Mouse (Mus musculus): ENCODE results near the gene Pard3.
A peak's percentile ranks its signal among the peaks of the same experiment; 100 is the strongest.

Pard3 gene

GRCm38 (mm10) chr8:127338183-127338582 lies 274.5 kb downstream of the Pard3 start:
- no peak for DNase-seq (ENCODE audit: low spot score in 2 of 2)

- DNase-seq (ENCODE audit: low spot score in 2 of 2): no peak
Measured at GRCm38 (mm10) chr8:127341046-127341445, 277.4 kb downstream of the Pard3 start.

- no peak for DNase-seq (ENCODE audit: low spot score in 2 of 2)
Measured at GRCm38 (mm10) chr8:127343115-127343514, 279.4 kb downstream of the Pard3 start.

- DNase-seq (ENCODE audit: low spot score in 2 of 2): no peak
Measured at GRCm38 (mm10) chr8:127344421-127344820, 280.7 kb downstream of the Pard3 start.

DNA sequence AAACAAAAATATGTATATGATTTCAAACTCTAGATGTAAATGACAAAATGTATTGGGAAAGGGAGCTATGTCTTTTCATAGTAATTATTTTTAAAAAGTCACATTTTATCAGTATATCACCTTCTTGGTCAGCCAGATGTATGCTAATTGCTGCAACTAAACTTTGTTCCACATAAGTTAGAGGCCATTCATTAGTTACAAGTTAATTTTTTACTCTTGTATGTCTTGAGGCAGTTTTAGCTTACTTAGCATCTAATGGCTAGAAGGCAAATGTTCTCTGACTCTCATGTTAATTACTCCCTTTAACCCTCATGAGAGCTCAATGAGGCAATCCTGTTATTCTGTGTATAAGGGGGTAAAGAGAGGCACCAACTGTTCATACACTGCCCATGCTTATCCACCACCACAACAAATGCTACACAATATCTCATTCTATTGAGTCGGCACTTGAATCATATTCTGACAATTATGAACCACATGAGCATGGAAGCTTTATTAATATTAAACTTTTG lies 282.3 kb downstream of the Pard3 start:
- no peak for DNase-seq (ENCODE audit: low spot score in 2 of 2)

- DNase-seq (ENCODE audit: low spot score in 2 of 2): no peak
Measured at GRCm38 (mm10) chr8:127347890-127348495, 284.3 kb downstream of the Pard3 start.

DNA sequence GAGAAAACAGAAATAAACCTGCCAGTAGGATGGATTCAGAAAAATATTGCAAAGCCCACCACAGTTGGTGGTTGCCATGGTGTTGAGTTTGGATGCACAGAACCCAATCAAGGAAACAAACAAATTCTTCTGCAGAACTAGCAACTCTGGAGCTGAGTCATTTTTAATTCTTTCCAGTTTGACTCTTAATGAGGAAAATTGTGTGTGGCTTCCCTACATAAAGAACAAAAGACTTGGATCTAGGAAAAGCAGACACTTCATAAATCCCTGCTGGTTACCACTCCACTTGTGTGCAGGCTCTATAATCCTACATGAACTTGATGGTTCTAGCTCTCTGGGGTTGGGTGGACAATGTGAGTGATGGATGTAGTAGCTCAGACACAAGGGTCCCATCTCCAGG lies 298.1 kb downstream of the Pard3 start:
- peak in 1 of 2 experiments; percentile 10 for DNase-seq (ENCODE audit: low spot score in 2 of 2)

- no peak for DNase-seq (ENCODE audit: low spot score in 2 of 2)
Measured at GRCm38 (mm10) chr8:127368347-127368746, 304.7 kb downstream of the Pard3 start.

- no peak for DNase-seq (ENCODE audit: low spot score in 2 of 2)
Measured at GRCm38 (mm10) chr8:127371326-127371949, 307.7 kb downstream of the Pard3 start.

GRCm38 (mm10) chr8:127377775-127378174 lies 314.1 kb downstream of the Pard3 start:
- no peak for DNase-seq (ENCODE audit: low spot score in 2 of 2)

- DNase-seq (ENCODE audit: low spot score in 2 of 2): peak in 1 of 2 experiments; percentile 26
Measured at GRCm38 (mm10) chr8:127378994-127379858, 315.5 kb downstream of the Pard3 start.

GRCm38 (mm10) chr8:127381259-127381658 lies 317.6 kb downstream of the Pard3 start:
- DNase-seq (ENCODE audit: low spot score in 2 of 2): no peak

GRCm38 (mm10) chr8:127392700-127393099 lies 329.0 kb downstream of the Pard3 start:
- DNase-seq (ENCODE audit: low spot score in 2 of 2): no peak

GRCm38 (mm10) chr8:127395488-127395887 lies 331.8 kb downstream of the Pard3 start:
- DNase-seq (ENCODE audit: low spot score in 2 of 2): no peak

GRCm38 (mm10) chr8:127405815-127406214 lies 342.1 kb downstream of the Pard3 start:
- no peak for DNase-seq (ENCODE audit: low spot score in 2 of 2)

- no peak for DNase-seq (ENCODE audit: low spot score in 2 of 2)
Measured at GRCm38 (mm10) chr8:127410606-127411005, 346.9 kb downstream of the Pard3 start.

DNA sequence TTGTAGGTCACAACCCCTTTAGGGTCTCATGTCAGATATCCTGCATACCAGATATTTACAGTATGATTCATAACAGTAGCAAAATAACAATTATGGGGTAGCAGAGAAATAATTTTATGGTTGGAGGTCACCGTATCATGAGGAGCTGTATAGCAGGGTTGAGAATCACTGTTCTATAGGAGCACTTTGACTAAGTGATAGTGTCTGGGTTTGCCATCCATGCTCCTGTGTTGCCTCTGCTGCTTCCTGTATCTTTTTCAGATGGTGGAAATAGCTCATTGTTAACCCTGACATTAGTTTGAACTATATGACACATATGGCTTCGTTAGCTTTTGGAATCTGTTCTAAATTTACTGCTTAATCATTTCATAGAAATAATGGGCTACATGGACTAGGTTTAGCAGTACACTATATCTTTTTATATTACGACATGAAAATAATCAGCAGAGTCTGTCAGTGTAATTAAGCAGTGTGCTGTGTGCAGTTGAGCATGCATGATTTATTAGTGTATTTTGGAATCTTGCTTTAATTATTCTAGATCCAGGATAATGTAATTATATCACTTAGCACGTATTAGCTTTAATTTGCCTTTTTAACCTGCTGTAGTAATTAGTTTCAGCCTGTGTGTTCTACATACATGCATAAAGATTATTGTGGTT lies 347.6 kb downstream of the Pard3 start:
- DNase-seq (ENCODE audit: low spot score in 2 of 2): no peak

- no peak for DNase-seq (ENCODE audit: low spot score in 2 of 2)
Measured at GRCm38 (mm10) chr8:127423021-127423420, 359.3 kb downstream of the Pard3 start.

GRCm38 (mm10) chr8:127424211-127424916 lies 360.7 kb downstream of the Pard3 start:
- DNase-seq (ENCODE audit: low spot score in 2 of 2): no peak

DNA sequence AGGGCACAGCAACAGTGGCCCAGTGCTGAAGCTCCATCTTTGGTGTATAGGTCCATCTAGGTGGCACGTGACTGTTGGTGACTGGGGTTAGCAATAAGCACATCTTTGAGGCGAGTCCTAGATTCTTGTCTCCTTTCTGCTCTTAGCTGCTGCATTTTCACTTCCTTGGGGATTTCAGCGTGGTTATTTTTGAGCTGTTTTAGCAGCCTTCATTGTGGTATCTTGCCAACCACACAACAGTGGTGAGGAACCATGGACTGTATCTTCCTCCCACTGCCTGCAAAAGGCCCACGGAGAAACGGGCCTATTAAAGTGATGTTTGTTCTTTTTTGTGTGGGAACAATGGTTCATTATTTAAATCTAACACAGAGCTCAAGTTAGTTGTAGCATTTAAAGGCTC lies 363.2 kb downstream of the Pard3 start:
- DNase-seq (ENCODE audit: low spot score in 2 of 2): peak; percentile 31 to 41

DNA sequence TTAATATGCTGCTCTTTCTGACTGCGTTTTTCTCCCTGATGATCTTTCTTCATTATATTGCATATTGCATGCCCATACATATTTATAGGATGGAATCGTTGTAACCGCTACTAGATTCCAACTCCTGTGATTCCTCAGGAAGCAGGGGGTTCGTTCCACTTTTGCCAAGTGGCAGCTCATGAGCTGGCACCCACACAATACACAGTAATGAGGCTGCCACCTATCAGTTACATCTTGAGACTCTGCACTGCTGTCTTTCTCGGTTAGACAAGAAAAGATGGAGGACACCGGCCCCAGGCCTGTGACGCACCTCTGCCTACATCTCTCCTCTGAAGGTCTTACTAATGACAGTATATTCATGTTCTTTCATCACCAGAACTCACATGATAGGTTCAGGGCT lies 364.3 kb downstream of the Pard3 start:
- no peak for DNase-seq (ENCODE audit: low spot score in 2 of 2)
